Mouse (Mus musculus): Measurements from ENCODE around the gene Slc25a21.

The Slc25a21 gene

DNA sequence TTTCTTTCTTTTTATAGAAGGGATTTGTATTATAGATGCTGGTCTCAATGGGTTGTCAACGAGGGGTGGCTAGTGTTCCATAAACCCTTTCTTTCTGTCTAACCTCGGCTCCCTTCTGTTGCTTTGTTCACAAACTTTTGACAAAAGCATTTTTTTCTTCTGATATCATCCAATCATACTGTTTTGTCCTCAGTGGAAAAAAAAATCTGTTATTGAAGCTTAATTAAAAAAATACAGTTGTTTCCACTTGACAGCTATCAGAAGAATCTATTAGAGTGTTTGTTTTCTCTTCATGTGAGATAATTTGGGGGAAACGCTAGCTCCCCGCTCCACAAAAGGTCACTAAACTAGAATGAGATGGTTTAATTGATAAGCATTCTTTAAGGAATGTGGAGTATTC lies 469.6 kb downstream of the Slc25a21 start:
- no peak for DNase-seq

DNA sequence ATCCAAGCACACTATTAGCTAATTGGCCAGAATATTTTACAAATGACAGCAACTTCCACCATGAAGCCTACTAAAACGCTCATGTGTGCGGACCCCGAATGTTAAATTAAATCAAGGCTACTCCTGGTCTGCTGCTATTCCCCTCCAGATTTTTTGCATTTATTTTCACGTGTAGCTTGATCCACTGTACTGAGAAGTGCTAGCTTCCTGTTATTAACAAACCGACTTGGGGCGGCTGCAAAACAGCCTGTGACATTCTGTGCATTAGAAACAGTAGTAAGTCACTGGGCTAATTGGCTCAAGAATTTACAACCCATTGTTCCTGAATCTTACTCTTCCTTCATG lies 478.6 kb downstream of the Slc25a21 start:
- DNase-seq: no peak

DNA sequence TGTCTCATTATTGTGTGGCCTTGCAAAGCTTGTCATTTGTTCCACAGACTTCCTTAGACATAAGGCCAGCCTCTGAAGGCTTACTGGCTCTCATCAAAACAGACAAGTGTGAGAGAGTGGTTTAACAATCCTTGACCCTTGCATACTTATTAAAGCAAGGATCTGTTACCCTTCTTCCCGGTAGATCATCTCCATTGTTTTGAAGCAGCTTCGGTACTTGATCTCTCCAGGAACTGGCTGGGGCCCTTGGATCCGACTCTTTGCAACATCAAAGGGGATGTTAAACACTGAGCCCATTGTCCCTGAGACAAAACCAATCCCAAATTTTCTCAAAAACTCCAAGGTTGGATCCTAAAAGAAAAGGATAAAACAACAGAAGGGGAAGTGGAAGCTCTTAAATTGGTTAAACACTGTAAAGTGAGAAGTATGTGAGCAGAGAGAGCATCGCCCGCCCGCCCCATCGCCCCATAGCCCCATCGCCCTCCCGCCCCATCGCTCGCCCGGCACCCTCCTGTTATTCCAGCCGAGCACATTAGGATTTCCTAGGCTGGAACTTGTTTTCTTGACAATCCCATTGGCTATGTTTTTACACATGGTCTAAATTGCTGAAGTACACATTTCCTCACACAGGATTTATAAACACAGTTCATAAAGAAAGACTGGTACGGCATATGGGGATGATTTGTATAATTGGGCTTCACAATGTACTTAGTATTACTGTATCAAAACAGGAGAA lies 479.1 kb downstream of the Slc25a21 start:
- no peak for DNase-seq

DNA sequence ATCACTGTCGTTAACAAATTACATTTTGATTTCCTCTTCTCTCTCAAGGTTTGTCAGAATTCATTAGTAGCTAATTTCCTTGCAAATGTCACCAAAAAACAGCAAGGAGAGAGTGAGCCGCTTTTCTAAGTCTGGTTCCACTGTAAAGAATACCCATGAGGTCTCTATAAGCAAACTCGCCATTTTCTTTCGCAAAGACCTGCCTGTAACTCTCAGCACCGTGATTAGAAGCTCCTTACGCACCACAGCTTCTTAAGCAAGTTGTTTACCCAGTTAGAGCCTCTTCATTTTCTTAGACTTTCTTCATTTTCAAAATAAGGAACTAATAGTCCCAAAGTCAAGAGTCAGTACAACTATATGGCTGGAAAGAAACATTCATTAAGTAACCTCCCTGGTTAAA lies 496.3 kb downstream of the Slc25a21 start:
- DNase-seq: no peak

DNA sequence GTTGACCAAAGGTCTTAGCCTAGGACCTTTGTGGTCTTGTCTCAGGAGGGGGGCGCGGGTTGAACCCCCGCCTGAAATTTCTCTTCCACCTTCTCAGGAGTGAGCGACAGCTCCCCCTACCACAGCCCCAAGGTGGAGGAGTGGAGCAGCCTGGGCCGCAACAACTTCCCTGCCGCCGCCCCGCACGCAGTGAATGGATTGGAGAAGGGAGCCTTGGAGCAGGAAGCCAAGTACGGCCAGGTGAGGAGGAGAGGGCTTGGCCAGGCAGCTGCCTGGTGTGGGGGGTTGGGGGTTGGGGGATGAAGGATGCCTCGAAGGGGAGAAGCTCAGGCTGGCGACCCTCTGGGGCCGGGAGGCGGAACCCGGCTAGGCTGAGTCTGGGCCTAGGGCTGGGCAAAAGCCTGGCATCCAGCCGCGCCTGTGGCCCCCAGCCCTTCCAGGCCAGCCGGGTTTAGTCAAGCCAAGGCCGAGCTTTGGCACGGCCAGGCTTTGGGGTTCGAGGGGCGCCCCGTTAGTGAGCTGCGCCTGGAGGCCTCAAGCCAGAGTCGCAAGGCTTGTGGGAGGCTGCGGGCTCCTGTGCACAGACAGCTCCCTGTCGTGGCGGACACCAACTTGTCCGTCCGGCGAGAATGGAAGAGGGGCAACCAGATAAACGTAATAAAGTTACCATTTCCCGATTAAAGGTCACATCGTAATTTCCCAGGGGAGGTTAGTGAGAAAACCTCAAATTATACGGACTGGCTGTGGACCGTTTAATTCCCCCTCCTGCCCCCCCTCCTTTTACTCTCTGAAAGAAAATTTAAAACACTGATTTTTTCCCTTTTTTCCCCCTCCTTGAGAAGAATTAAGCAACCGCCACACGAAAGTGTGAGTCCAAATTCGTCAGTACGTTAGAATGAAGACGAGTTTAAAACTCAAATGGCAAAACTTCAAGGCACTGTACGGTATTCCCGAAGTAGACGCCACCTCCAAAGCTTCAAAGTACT lies 497.1 kb downstream of the Slc25a21 start:
- no peak for DNase-seq

DNA sequence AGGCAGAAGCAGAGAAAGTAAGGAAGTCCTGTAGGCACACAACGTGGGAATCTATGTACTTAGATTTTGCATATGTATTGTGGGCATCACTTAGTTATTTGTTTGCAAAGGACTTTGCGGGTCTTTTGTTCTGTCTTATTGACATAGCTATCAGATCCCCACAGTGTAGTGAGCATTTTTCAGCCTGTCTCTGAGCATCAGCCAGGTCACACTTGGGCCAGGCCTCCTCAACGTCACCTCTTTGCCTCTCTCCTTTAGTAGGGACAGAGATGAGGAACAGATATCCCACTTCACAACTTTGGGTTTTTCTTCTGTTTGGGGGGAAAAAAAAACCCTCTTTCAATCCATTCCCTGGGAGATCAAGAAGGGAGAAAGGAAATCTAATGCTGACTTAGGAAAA lies 497.9 kb downstream of the Slc25a21 start:
- DNase-seq: no peak

DNA sequence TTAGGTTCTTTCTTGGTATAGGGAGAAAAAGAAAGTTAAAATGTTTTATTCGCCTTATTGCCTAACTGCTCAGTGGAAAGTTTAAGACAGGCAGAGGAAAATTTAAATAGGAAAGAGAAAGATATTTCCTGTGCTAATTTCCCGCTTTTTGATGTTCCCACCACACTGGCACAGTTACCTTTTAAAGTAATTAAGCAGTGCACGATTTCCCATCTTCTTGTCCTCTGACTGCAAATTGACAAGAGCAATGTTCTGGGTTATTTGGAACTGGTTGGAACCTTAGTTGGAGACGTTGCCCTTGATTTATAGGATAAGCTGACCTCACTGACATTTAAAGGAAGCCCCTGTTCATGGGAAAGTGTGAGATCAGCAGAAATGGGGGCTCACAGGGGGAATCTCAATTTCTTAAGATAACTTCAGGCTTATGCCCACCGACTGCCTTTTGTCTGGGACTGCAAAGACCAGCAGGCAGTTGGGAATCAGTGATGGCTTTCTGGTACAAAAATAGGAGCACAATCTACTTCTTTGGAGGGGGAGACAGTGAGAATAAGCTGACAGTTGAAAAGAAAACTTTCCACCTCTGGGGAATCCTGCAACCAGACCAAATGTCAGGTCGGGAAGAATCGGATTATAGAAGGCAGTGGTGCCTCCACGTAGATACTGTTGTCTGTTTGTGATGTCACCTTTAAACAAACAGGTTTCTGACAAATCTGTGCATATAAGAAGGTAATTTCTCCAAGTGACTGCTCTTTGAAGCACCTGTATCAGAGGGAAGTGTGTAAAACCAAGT lies 498.9 kb downstream of the Slc25a21 start:
- DNase-seq: no peak

DNA sequence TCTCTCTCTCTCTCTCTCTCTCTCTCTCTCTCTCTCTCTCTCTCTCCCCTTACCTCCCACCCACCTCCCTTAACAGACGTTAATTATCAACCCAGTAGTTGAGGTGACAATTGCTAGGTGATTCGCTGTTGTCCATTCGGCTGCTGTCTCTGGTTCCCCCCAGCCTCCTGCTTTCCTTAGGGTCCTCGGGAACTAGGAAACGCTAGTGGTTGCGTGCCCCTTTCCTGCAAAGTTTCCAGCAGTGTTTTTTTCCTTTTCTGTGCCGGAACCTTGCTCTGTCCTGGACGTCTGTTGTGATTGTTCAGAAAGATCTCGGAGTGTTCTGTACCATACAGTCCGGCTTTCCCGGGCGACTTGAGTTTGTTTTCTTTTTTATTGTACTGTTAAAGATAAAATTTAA lies 499.5 kb downstream of the Slc25a21 start:
- DNase-seq: no peak

DNA sequence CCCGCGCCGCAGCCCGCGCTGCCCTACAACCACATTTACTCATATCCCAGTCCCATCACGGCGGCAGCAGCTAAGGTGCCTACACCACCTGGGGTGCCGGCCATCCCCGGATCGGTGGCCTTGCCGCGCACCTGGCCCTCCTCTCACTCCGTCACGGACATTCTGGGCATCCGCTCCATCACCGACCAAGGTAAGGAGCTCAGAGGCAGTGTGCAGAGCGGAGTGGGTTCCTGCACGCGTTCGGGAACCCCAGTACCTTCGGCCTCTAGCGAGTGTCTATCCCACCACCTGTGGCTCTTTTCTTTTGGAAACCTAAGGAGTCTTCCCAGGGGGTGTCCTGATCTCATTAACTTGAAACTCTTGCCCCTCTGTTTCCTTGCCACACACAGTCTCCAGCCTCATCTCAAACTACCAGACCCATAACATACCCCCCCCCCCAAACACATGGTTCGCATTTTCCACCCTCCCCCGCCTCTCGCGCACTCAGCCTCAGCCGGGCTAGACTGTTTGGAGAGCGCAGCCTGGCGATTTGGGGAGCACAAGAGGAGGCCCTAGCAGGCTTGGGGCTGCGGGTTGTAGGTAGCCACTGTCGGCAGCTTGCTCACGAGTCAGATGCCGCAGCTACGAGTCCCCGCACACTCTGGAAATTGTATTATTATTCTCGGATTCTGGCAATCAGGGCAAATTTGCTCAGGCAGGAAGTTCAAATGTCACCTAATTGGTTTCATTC lies 500.1 kb downstream of the Slc25a21 start:
- no peak for DNase-seq

DNA sequence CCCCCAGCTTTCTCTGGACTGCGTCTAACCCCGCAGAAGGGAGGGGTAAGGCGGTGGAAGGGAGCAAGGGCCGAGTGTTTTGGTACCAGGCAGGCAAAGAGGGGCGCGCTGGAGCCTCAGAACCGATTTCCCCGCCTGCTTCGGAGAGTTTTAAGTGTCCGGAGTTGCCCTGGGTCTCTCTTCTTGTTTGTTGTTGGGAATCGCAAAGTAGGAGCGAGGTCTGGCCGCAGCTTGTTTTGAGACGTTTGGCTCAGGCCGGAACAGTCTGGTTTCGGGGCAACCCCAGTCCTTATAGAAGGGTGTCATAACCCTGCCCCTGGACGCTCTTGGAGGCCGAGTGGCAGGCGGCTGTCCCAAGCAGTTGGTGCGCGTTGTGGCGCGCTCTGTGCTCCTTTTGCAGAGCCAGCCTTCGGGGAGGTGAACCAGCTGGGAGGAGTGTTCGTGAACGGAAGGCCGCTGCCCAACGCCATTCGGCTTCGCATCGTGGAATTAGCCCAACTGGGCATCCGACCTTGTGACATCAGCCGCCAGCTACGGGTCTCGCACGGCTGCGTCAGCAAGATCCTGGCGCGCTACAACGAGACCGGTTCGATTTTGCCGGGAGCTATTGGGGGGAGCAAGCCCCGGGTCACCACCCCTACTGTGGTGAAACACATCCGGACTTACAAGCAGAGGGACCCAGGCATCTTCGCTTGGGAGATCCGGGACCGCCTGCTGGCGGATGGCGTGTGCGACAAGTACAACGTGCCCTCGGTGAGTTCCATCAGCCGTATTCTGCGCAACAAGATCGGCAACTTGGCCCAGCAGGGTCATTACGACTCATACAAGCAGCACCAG lies 500.9 kb downstream of the Slc25a21 start:
- DNase-seq: peak; percentile 17

DNA sequence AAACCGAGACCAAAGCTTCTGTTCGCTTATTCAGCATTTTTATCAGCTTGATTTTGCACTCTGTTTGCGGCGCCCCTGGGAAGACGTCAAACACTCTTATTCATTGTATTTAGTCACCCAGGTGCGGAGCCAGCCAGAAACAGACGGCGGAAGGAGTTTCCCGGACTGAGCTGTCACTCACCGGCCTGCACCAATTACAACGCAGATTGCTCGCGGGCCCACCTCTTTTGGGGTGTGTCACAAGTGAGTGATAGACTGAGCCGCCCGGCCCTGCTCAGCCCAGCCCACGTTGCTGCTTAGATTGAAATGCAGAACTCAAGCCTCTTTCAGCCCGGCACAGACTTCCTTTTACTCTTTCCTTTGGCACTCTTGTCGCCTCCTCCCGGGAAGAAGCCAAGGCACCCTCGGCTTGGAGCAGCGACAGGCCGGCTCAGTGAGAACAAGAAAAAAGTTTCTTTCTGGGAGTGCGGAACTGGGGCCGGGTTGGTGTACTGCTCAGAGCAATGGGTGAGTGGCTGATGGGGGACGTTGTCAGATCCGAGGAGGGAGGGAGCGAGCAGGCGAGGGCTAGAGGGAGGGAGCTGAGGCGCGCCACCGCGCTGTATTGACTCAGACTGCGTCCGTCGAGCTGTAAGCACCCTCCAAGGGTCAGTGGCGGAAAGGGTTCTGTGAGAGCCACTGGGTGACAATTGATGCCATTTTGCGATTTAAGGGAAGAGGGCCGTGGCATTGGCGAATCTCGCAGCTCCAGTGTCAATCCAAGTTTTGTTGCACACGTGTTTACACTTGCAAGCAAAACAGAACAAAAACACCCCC lies 501.7 kb downstream of the Slc25a21 start:
- DNase-seq: peak; percentile 80

DNA sequence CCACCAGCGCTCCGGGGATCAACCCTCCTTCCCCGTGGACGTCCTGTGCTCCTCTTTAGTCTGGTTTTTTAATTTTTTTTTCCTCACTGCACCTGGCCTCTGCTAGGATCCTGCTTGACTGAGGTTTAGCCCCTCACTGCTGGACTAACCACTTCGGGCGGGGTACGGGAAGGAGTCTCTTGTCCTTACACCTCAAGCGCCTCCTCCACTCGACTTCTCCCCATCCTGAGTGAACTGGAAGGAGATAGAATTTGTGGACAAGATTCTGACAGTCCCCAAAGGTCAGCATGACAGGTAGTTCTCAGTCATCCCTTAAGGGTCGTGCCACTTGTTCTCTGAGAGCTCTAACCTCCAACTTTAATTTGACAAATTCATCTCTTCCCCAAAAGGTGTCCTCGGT lies 502.3 kb downstream of the Slc25a21 start:
- no peak for DNase-seq

DNA sequence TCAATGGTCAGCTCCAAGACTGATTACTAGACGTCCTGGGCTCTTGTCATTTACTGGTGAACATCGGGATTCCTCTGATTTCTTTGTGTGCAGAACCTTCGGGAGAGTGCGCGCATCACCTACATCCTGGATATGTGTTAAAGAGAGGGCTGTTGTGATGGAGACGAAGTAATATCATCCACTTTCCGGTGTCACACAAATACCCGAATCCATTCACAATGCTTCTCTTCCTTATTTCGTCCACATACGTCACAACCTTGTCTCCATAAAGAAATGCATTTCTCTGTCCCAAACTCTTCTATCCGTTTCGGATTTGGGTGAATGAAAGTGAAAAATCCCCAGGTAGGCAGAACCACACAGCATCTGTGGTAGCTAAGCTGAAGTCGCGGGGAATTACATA lies 502.9 kb downstream of the Slc25a21 start:
- no peak for DNase-seq

DNA sequence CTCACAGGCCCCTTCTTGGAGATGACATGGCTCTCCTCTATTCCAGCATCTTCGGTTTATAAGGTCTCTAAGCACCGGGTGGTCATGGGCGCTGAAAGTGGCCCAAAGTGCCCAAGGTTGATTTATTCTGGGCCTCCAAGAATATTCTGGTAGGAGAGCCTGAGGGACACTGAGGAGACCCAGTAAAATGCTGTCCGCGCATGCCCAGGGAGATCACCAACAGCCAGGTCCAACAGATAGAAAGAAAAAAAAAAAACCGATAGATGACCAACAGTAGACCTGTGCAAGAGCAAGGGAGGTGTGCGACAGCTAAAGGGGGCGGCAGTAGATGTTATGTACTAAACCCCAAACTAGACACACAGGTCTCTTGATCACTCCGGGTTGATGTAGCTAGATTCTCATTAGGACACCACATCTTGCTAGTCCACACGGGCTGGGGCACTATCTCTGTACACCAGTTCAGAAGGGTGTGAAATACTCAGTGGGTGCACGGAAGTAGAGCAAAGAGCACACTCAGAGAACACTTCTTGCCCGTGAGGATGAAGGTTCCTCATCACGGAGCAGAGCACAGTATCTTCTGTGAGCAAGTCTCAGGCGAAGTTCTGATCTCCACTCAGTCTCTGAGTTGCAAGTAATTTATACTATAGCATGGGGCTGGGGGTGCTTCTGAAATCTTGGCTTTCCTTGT lies 503.7 kb downstream of the Slc25a21 start:
- no peak for DNase-seq

DNA sequence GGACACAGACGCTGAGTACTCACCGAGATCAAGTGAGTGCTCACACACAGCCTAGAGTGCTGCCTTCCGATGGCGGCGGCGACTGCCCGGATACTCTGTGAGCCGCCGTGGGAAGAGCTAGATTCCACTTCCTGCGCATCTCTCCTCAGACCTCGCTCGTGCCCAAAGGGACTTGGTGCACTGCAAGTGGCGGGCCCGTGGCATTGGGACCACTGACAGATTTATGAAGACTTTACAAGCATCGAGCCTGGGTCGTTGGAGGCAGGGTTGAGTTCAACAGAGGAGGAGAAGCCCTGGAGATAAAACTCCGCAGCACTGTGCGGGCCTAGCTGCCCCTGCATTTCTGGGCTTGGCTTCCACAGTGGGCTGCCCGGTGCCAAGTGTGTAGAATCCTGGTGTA lies 504.7 kb downstream of the Slc25a21 start:
- no peak for DNase-seq

DNA sequence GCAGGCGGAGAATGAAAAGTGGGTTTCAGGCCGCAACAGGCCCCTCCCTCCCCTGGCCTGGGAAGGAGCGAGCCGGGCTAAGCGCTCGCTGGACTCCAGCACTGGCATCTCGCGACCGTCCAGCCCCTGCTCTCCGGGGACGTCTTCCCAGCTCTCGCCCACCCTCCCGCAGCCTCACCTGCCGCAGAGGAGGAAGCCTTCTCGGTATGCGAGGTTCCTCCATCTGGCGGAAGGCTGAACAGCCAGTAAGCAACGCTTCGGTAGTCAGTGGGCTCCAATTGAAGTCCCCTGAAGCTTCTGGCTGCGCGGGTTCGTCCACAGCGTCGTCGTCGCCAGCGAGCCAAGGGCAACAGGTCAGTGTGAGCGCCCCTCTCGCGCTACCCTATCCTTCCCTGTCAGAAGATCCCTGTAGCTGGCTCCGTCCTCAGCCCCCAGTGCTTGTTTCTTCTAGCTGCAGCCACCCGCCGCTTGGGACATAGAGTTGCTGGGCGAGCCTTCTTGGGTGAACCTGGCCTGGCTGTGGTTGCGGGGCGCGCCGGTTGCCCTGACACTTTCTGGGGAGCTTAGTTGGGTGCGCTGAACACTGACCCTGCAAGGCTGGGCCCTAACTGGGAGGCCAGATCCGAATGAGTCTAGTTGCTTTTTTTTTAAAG lies 505.7 kb downstream of the Slc25a21 start, which contains the start of gene Pax9:
TSS of gene Pax9 (plus strand) at position 341 of the 653 bp plus-strand sequence.
- no peak for DNase-seq

DNA sequence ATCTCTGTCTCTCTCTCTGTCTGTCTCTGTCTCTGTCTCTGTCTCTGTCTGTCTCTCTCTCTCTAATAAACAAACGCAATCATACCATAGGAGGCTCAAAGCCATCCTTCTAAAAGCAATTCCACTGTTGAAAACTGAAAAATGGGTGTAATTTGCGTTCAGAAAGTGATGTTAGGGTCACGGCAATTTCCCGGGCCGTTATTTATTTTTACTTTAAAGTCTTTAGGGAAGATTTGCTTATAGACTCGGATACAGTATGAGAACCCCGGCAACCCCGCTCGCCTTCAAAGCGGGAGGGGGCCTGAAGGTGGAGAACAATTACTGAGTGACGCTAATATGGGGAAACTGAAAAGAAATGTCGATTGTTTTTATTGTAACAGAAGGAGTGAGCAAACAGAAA lies 506.3 kb downstream of the Slc25a21 start:
- no peak for DNase-seq

DNA sequence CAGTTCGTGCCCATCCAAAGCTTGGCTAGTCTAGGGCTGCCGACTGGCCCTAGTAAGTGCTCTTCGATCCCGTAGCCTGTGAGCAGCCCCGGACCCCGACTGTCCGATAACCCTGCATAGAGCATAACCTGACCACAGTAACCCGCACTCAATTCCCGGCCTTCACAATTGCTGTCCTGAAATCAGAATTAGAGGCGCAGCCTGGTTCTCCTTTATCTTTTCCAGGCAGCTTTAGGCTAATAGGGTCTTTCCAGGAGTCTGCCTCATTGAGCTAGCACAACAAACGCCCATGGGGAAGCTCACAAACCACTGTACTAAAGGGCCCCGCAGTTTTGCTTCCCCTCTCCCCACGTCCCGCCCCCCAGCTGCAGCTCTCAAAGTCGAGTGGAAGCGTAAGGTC lies 506.9 kb downstream of the Slc25a21 start:
- DNase-seq: no peak

DNA sequence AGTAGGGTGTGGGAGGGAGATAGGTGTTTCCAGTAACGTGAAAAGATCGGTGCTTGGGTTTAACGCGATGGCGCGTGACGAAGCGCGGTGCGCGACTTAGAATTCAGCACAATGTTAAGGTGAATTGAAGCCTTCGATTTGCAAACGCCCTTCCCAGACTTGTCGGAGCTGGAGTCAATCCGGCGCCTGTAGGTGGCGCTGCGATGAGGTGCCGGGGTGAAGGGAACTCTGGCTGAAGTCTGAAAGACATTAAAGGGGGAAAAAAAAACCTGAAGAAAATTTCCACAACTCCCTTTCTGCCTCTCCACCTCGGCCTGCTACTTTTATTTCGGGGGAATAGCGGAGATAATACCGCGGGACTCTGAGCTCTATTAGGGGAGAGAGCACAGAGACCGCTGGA lies 507.5 kb downstream of the Slc25a21 start:
- DNase-seq: peak; percentile 52

DNA sequence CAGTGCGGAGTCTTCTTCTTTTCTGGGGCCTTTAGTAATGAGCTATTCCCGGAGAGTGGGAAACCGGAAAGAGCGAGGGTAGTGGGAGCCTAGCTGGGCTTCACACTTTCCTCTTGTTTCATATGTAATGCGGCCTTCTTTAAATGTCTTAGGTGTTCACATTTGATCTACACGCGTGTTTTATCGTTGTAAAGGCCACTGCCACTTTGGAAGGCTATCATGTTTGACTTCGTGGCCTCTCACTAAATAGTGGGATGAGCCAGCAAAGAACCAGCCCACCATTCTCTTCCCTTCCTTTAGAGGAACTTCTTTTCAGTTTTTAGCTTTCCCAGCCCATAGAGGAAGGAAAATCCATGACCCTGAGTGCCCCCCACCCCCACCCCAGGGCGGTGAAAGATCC lies 507.9 kb downstream of the Slc25a21 start:
- DNase-seq: no peak
